Mouse (Mus musculus): ENCODE data around the gene Sdccag8. TPM values are rescaled to one million over a fixed set of nuclear protein-coding genes. Genes with fewer than 3 reads are reported as not detected.

Gene Sdccag8
- total and polyA plus RNA-seq, 2 experiments = 2.3 to 9.5 TPM

- 65% methylated on average over 3 of the region's 3 CpGs for WGBS
- H3K4me3 ChIP-seq (ENCODE audit: insufficient read depth, low read depth, low read length) = no peak overlapping the region
- H3K27ac ChIP-seq (replicated peaks; ENCODE audit: insufficient read depth, low read depth, low read length) = no peak overlapping the region
- peaks cover 7% of the 10 kb centered on the region; the same call in 1 of the 2 replicates for H3K4me1 ChIP-seq (ENCODE audit: control insufficient read depth, insufficient read depth, low read length)
- TF ChIP-seq CTCF (IDR thresholded peaks at IDR 0.05; ENCODE audit: low read depth, low read length) (no peak), POLR2A (IDR thresholded peaks at IDR 0.05; ENCODE audit: extremely low read depth, insufficient read depth, low read length) (no peak)
- DNase-seq (ENCODE audit: extremely low read depth, low read depth, low spot score) = no peak
- H3K9ac ChIP-seq (ENCODE audit: low read depth, low read length) = no peak overlapping the region
- peaks cover 13% of the 10 kb centered on the region for H3K36me3 ChIP-seq (ENCODE audit: control insufficient read depth, insufficient read depth, low read length)
- no peaks in the 10 kb centered on the region for H3K27me3 ChIP-seq (ENCODE audit: control insufficient read depth, insufficient read depth, low read length)
- no peaks in the 10 kb centered on the region for H3K79me2 ChIP-seq (ENCODE audit: control insufficient read depth, insufficient read depth, low read length)
Measured at GRCm38 (mm10) chr1:176871975-176872374, 57.5 kb downstream of the Sdccag8 start.

- no peak for DNase-seq (ENCODE audit: extremely low read depth, low read depth, low spot score)
- H3K36me3 ChIP-seq (ENCODE audit: control insufficient read depth, insufficient read depth, low read length) = peaks cover 15% of the 10 kb centered on the region
- no peak overlapping the region for H3K27ac ChIP-seq (replicated peaks; ENCODE audit: insufficient read depth, low read depth, low read length)
- peaks cover 7% of the 10 kb centered on the region; the same call in 1 of the 2 replicates for H3K4me1 ChIP-seq (ENCODE audit: control insufficient read depth, insufficient read depth, low read length)
- H3K79me2 ChIP-seq (ENCODE audit: control insufficient read depth, insufficient read depth, low read length) = no peaks in the 10 kb centered on the region
- no peak overlapping the region for H3K4me3 ChIP-seq (ENCODE audit: insufficient read depth, low read depth, low read length)
- WGBS = 94% methylated on average over 9 of the region's 9 CpGs
- H3K9ac ChIP-seq (ENCODE audit: low read depth, low read length) = no peak overlapping the region
- TF ChIP-seq POLR2A (IDR thresholded peaks at IDR 0.05; ENCODE audit: extremely low read depth, insufficient read depth, low read length) (no peak), CTCF (IDR thresholded peaks at IDR 0.05; ENCODE audit: low read depth, low read length) (no peak)
- H3K27me3 ChIP-seq (ENCODE audit: control insufficient read depth, insufficient read depth, low read length) = no peaks in the 10 kb centered on the region
Measured at GRCm38 (mm10) chr1:176873463-176873862, 59.0 kb downstream of the Sdccag8 start.

GRCm38 (mm10) chr1:176874155-176874554 is 59.7 kb downstream of the Sdccag8 start:
- Histone ChIP-seq H3K9ac (ENCODE audit: low read depth, low read length) (no peak overlapping the region), H3K79me2 (ENCODE audit: control insufficient read depth, insufficient read depth, low read length) (no peaks in the 10 kb centered on the region), H3K4me1 (ENCODE audit: control insufficient read depth, insufficient read depth, low read length) (peaks cover 7% of the 10 kb centered on the region; the same call in 1 of the 2 replicates), H3K27ac (replicated peaks; ENCODE audit: insufficient read depth, low read depth, low read length) (no peak overlapping the region), H3K36me3 (ENCODE audit: control insufficient read depth, insufficient read depth, low read length) (peaks cover 11% of the 10 kb centered on the region), H3K27me3 (ENCODE audit: control insufficient read depth, insufficient read depth, low read length) (no peaks in the 10 kb centered on the region), H3K4me3 (ENCODE audit: insufficient read depth, low read depth, low read length) (no peak overlapping the region)
- TF ChIP-seq POLR2A (IDR thresholded peaks at IDR 0.05; ENCODE audit: extremely low read depth, insufficient read depth, low read length) (no peak), CTCF (IDR thresholded peaks at IDR 0.05; ENCODE audit: low read depth, low read length) (no peak)
- DNase-seq (ENCODE audit: extremely low read depth, low read depth, low spot score) = peak; percentile 73

- H3K9ac ChIP-seq (ENCODE audit: low read depth, low read length) = no peak overlapping the region
- peak; percentile 48 for DNase-seq (ENCODE audit: extremely low read depth, low read depth, low spot score)
- TF ChIP-seq CTCF (IDR thresholded peaks at IDR 0.05; ENCODE audit: low read depth, low read length) (0 out of 2 replicates have a peak, but pooled peaks have one; percentile 3), POLR2A (IDR thresholded peaks at IDR 0.05; ENCODE audit: extremely low read depth, insufficient read depth, low read length) (no peak)
- H3K27me3 ChIP-seq (ENCODE audit: control insufficient read depth, insufficient read depth, low read length) = no peaks in the 10 kb centered on the region
- no peak overlapping the region for H3K4me3 ChIP-seq (ENCODE audit: insufficient read depth, low read depth, low read length)
- no peaks in the 10 kb centered on the region for H3K79me2 ChIP-seq (ENCODE audit: control insufficient read depth, insufficient read depth, low read length)
- WGBS = 41% methylated on average over 3 of the region's 3 CpGs
- H3K4me1 ChIP-seq (ENCODE audit: control insufficient read depth, insufficient read depth, low read length) = peaks cover 7% of the 10 kb centered on the region; the same call in 1 of the 2 replicates
- peaks cover 13% of the 10 kb centered on the region for H3K36me3 ChIP-seq (ENCODE audit: control insufficient read depth, insufficient read depth, low read length)
- no peak overlapping the region for H3K27ac ChIP-seq (replicated peaks; ENCODE audit: insufficient read depth, low read depth, low read length)
Measured at GRCm38 (mm10) chr1:176877756-176878155, 63.3 kb downstream of the Sdccag8 start.

- no peak overlapping the region for H3K4me3 ChIP-seq (ENCODE audit: insufficient read depth, low read depth, low read length)
- H3K27me3 ChIP-seq (ENCODE audit: control insufficient read depth, insufficient read depth, low read length) = no peaks in the 10 kb centered on the region
- 0 out of 2 replicates have a peak, but pooled peaks have one; percentile 1 for TF ChIP-seq CTCF (IDR thresholded peaks at IDR 0.05; ENCODE audit: low read depth, low read length)
- no peak for TF ChIP-seq POLR2A (IDR thresholded peaks at IDR 0.05; ENCODE audit: extremely low read depth, insufficient read depth, low read length)
- DNase-seq (ENCODE audit: extremely low read depth, low read depth, low spot score) = no peak
- H3K9ac ChIP-seq (ENCODE audit: low read depth, low read length) = no peak overlapping the region
- WGBS = 89% methylated on average over 2 of the region's 2 CpGs
- no peaks in the 10 kb centered on the region for H3K79me2 ChIP-seq (ENCODE audit: control insufficient read depth, insufficient read depth, low read length)
- H3K27ac ChIP-seq (replicated peaks; ENCODE audit: insufficient read depth, low read depth, low read length) = no peak overlapping the region
- H3K36me3 ChIP-seq (ENCODE audit: control insufficient read depth, insufficient read depth, low read length) = peaks cover 13% of the 10 kb centered on the region
- peaks cover 3% of the 10 kb centered on the region; the same call in 1 of the 2 replicates for H3K4me1 ChIP-seq (ENCODE audit: control insufficient read depth, insufficient read depth, low read length)
Measured at GRCm38 (mm10) chr1:176879005-176879404, 64.5 kb downstream of the Sdccag8 start.

- Histone ChIP-seq H3K4me1 (ENCODE audit: control insufficient read depth, insufficient read depth, low read length) (no peaks in the 10 kb centered on the region), H3K27me3 (ENCODE audit: control insufficient read depth, insufficient read depth, low read length) (no peaks in the 10 kb centered on the region), H3K36me3 (ENCODE audit: control insufficient read depth, insufficient read depth, low read length) (peaks cover 14% of the 10 kb centered on the region), H3K79me2 (ENCODE audit: control insufficient read depth, insufficient read depth, low read length) (no peaks in the 10 kb centered on the region), H3K27ac (replicated peaks; ENCODE audit: insufficient read depth, low read depth, low read length) (no peak overlapping the region), H3K4me3 (ENCODE audit: insufficient read depth, low read depth, low read length) (no peak overlapping the region), H3K9ac (ENCODE audit: low read depth, low read length) (no peak overlapping the region)
- WGBS = 67% methylated on average over 6 of the region's 6 CpGs
- DNase-seq (ENCODE audit: extremely low read depth, low read depth, low spot score) = no peak
- TF ChIP-seq CTCF (IDR thresholded peaks at IDR 0.05; ENCODE audit: low read depth, low read length) (no peak), POLR2A (IDR thresholded peaks at IDR 0.05; ENCODE audit: extremely low read depth, insufficient read depth, low read length) (no peak)
Measured at GRCm38 (mm10) chr1:176879614-176880013, 65.2 kb downstream of the Sdccag8 start.

Measured in liver, adult 2 months (tissue).